Mouse (Mus musculus): ENCODE results near the gene Xpr1. TPM values are rescaled to one million over a fixed set of nuclear protein-coding genes. Genes with fewer than 3 reads are reported as not detected.

The Xpr1 gene
- total RNA-seq, 2 experiments from 2014 or later: 43.0 to 44.6 TPM

GRCm38 (mm10) chr1:155235641-155236040, 181.6 kb downstream of the Xpr1 start:
- intact Hi-C loops (cut with DNase I): no loop called here

GRCm38 (mm10) chr1:155233931-155234607, 183.1 kb downstream of the Xpr1 start:
- intact Hi-C loops (cut with DNase I): no loop called here
- DNase-seq: peak; percentile 77 to 84

More at GRCm38 (mm10) chr1:155235641-155236040, 181.6 kb downstream of the Xpr1 start:
- no peak for DNase-seq

GRCm38 (mm10) chr1:155233378-155233777, 183.8 kb downstream of the Xpr1 start:
- intact Hi-C loops (cut with DNase I): no loop called here
- no peak for DNase-seq

GRCm38 (mm10) chr1:155232786-155233185, 184.4 kb downstream of the Xpr1 start:
- intact Hi-C loops (cut with DNase I): no loop called here
- no peak for DNase-seq

- intact Hi-C loops (cut with DNase I): no loop called here
- DNase-seq: no peak
These were observed 184.8 kb downstream of the Xpr1 start for GRCm38 (mm10) chr1:155232385-155232784.

- DNase-seq: peak; percentile 68 to 69
These were observed 187.5 kb downstream of the Xpr1 start for GRCm38 (mm10) chr1:155229464-155230411.

More at GRCm38 (mm10) chr1:155229464-155230411, 187.5 kb downstream of the Xpr1 start:
- intact Hi-C loops (cut with DNase I): no loop called here

Small RNA genes within 50 kb of the gene (microRNA-seq; reads per million reads assigned to microRNA genes)
- gene Gm22569: 0 reads per million in 2 experiments

Other genes with a start within 250 kb of the Xpr1 start
- gene BC034090, start 173.0 kb downstream of the Xpr1 start, total RNA-seq (2021): 1 to 10 TPM in 1 of 2 experiments, under 1 TPM in 1; 0.94 to 1.7 TPM
- 10 to 100 TPM; 47.6 to 54.0 TPM for gene Acbd6, start 140.7 kb upstream of the Xpr1 start, total RNA-seq (2021)